Mouse (Mus musculus) yolk sac, embryonic 10.5 days (tissue): ENCODE data around the gene Kazald1.

Experiments used
- DNase-seq: peaks from one replicate; pipeline ENCODE4 v3.0.0-alpha.2; 2017; ENCODE audit warnings: low spot score

Gene Kazald1

DNA sequence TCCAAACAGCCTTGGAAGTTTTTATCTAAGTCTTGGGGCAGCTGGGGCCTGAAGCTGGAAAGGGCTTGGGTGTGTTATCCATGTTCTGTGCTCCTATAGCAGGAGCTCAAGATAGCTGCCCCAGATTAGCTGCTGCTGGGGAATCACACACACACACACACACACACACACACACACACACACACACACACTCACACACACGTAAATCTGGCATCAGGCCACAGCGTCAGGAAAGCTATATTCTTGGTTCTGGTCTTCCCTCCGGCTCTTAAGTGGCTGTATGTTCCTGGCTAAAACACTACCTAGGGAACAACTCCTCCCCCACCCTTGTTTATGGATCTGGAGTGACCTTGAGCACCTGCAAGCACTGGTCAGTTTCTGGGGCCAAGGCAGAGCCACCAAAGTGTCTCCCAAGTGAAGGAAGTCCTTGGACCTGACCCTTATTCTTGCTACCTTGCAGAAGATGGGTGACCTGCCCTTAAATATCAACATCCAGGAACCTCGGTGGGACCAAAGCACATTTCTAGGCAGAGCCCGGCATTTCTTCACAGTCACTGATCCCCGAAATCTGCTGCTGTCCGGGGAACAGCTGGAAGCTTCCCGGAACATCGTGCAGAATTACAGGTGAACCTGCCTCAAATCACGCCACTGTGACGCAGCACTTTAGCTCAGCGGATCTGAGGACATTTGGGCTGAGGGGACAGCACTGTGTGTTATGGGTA is 26.2 kb upstream of the Kazald1 start:
- DNase-seq, result no peak

DNA sequence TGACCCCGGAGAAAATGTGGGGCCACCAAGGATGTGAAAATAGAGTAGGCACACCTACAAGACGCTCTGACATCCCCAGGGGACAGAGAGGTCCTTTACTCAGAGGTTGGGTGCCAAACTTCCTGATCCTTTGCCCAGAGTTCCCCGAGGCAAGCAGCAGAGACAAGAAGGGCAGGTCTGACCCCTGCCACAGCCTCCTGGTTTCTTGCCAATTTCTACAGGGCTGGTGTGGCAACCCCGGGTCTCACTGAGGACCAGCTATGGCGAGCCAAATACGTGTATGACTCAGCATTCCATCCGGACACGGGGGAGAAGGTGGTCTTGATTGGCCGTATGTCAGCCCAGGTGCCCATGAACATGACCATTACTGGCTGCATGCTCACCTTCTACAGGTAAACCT is 25.5 kb upstream of the Kazald1 start:
- DNase-seq, result no peak

DNA sequence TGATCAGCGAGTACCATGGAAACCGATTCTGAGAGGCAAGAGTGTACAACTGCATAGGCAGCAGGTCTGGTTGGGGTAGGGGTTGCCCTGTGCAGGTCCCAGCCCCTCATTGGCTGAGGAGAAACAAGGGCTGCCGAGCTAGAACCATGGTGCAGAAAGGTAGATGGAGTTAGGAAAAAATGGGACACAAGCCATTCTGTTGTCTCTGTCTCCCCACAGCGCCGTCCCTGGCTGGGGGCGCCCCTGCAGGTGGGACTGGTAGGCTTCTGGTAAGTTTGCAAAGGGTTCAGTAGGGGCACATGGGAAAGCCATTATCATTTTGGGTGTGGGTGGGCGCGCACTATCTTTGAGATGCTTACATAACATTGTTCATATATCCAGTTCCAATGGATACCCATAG is 21.6 kb upstream of the Kazald1 start:
- DNase-seq, result no peak

DNA sequence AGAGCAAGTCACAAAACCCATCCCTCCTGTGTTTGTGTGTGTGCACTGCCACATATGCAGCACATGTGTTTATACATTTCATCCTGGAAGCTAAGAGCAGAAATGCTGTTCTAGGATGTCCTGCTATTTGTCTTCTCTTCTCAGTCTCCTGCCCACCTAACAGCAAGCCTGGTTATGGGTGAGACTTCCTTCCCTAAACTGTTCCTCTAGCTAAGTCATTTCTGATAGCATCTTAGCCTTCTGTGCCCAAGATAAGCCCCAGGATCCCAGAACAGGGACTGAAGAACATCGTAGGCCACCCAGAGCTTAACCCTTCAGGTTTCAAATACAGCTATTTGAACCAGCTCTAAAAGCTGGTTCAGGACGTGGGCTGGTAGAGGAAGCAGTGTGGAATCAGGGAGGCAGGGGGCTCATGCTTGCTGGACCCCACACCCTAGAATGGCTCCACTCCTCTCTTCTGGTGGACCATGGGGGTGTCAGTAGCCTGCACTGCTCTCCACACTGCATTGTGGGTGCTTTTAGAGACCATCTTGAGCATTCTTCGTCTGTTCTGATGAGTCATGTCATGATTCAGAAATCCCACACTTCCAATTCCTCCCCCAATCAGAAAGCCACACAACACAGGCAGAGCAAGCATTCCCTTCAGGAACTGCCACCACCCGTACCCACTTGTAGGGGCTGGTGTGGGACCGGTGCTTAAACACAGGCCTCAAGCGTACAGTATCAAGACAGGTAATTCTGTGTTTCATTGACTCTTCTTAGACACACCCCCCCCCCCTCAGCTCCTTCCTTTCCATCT is 19.9 kb upstream of the Kazald1 start:
- no peak for DNase-seq

DNA sequence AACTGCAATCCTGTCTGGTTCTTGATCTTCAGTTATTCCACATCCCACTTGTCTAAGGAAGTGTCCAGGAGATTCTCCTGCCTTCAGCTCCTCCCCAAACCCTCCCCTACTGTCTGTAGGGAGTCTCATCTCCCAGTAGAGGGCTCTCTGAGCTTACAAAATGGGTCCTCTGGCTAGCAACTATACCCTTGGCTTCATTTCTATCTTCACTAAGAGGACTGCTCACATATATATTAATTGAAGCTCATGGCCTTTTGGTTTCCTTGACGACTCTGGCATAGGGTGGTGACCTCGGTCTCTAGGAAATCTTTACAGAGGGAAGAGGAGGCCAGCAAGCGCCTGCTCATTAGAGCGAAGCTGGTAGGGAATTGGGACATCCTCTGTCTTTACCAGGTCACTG is 18.7 kb upstream of the Kazald1 start:
- DNase-seq, result no peak

DNA sequence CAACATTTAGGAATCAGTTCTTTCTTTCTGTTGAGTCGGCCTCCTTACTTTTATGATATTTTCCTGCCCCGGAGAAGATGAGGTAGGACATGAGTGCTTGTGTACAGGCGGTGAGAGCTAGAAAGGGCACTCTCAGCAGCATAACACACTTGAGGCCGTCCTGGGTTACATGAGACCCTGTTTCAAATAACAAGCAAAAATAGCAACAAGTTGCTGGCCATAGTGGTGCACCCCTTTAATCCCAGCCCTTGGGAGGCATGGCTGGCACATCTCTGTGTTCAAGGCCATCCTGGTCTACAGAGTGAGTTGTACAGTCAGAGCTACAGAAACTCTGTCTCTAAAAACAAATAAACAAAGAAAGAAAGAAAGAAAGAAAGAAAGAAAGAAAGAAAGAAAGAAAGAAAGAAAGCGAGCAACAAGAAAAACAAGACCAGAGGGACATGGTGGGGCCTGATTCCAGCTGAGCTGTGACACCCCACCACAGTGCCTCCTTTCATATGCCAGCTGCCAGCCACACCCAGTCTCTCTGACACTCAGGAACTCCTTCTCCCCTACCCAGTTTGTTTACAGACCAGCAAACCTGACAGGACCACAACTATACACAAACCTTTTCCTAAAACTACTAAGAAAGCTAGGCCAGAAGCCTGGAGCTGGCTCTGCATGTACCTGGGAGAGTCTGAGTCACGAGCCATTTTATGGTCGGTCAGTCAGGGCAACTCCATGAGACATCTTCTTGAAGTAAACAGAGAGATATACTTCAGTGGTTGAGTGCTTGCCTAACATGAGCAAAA is 17.9 kb upstream of the Kazald1 start:
- no peak for DNase-seq

DNA sequence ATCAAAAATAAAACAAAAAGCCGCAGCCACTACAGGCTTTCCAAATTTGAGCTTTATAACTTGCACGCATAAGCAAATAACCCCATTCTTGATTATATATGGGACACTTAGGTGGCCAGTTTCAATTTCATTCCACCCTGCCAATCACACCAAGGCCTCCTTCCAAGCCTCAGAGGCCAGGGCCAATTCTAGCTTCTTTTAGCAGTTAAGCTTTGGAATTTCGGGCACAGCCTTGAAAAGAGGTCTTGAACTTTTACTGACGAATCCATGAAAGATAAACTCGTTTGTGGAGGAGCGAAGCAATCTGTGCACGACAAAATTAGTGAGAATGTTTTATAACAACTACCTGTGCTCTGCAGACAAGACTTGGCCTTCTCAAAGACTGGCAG is 17.3 kb upstream of the Kazald1 start:
- DNase-seq, result no peak

DNA sequence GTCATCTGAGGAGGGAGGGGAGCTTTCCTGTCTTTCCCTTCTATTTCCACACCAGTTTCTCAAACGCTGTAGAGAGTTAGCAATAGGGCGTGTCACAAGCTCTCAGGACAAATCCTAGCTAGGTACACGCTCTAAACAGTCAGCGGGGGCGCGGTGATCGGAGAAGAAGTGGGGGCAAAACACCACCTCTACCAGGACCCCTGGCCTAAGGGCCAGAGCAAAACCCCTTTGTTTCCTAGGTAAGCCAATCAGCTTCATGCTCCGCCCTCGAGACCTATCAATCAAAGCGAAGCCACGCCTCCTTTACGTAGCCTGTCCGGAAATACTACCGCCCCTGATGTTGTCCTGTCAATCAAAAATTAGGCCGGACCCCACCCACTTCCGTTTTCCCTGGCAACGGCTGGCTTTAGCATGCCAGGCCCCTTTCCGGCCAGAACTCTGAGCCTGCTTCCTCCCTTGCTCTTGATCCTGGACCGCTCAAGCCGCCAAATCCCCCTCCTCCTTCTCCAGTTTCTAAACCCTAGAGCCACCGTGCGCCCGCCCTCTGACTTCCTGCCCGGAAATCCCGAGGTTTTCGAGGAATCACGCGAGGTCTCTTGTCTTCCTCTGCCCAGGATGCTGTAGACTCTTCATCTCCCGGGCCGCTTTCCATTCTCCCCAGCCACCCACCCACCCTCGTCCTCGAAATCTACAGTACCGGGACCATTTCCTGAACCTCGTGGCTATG is 16.8 kb upstream of the Kazald1 start:
- DNase-seq, result peak; percentile 98

DNA sequence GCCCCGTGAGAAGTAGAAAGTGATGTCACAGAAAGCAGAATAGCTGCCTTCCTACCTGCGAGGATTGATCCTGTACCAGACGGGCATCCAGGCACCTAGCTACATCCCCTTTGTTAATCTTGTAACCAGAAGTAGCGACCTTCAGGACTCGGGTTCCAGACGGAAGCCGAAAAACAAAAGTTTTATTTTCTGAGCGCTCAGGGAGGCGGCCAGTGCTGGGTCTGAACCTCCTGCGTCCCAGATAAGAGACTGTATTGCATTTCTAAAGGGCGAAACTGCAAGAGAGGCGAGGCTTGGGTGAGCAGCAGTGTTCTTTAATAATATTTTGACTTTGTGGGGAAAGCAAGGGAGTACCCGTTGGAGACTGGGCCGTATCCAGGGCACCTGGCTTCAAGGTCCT is 16.2 kb upstream of the Kazald1 start:
- no peak for DNase-seq

DNA sequence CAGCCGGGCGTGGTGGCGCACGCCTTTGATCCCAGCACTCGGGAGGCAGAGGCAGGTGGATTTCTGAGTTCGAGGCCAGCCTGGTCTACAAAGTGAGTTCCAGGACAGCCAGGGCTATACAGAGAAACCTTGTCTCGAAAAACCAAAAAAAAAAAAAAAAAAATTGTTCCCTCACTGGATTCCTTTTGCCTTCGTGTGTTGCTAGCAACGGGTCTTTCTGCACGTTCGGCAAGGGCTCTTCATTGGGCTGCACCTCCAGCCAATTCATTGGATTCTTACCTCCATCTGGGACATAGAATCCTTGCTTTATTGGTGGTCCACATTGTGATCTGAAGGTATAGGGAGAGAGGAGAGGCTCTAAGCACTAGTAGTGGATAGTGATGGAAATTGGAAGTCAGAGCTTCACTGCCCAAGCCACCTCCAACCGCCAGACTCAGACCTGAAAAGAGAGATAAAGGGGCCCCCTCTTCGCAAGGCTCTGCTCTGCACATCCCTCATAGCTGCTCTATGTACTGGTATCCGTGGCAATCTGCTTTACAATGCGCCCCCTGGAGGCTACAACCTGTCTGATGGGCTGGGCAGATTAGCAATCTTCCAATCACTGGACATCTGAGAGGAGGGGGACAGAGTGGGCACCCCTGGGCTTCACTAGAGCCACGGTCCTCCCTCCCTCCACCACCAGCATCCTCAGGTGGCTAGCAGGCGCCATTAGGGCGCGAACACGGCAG is 11.3 kb upstream of the Kazald1 start:
- no peak for DNase-seq

DNA sequence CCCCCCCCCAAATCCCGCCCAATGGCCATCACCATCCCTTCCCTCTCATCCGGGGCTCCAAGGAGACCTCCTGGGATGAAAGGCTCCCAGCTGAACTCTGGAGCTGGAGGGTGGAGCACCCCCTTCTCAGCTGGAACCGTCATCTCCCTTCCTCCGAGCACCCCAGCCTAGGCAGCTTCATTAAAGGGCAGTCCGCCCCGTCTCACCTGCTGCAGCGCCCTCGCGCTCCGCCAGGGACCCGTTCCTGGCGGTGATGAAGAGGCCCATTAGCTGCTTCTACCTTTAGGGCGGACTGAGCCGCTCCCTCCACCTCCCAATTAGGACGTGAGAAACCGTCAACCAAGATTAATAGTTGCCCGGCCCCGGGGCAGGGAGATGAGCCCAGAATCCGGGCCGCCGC is 9.8 kb upstream of the Kazald1 start:
- no peak for DNase-seq

DNA sequence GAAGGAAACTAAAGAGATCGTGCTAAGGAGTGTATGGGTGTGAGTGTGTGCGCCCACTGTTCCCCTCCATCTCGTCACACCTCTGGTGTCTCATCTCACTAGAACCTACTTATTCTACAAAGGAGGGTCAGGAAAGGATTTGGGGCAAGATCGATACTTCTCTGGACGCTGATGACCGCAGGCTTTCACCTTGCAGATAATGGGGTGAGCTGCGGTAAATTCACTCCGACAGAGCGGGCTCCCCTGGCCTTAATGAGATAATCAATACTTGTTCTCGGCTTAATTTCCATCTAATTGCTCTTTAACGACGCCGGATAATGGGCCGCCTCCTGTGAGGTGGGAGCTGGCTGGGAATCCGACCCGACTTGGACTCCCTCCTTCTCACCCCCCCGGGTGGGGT is 7.9 kb upstream of the Kazald1 start:
- no peak for DNase-seq

DNA sequence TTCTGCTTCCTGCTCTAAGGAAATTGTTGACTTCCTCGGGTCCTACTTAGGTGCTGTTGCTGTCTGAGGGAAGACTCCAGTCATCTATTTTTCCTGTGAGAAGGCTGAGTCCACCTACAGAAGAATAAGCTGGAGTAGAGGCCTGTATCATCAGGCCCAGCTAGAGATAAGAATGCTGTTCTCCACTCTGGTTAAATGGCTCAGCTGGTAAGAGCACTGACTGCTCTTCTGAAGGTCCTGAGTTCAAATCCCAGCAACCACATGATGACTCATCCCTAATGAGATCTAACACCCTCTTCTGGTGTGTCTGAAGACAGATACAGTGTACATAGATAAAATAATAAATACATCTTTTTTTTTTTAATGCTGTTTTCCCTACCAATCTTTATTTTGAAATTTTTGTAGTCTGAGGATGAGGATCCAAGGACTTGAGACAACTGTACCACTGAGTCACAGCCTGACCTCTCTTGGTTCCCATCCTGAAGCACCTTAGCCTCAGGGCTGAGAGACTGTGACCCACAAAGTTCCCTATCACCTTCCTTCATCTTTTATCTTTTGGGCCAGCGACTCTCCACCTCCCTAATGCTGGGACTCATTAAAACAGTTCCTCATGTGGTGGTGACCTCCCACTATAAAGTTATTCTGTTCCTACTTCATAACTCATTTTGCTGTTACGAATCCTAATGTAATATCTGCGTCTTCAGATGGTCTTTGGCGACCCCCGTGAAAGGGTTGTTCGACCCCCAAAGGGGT is 7.1 kb upstream of the Kazald1 start:
- no peak for DNase-seq

DNA sequence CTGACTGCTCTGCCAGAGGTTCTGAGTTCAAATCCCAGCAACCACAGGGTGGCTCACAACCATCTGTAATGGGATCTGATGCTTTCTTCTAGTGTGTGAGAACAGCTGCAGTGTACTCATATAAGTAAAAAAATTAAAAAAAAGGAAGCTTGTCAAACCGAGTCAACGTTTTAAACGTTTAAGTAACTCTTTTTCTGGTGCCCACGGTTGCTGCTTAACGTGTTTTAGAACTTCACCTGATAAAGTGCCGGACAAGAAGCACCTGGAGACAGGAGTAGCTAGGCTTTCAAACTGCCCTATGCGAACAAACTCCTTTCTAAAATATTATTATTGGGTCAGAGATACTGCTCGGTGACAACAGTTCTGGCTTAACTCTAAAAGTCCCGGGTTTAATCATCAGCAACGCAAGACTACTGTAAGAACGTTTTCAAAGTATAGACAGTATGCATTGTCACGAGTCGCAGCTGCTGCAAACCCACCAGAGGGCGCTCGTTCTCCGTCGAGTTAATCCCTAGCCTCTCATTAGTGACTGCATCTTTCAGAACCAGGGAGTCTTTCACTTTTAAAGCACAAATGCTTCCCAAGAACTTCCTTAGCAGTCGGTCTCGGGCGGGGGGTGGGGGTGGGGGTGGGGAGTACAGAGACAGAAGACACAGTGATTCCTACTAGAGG is 1.0 kb upstream of the Kazald1 start:
- peak; percentile 66 for DNase-seq

DNA sequence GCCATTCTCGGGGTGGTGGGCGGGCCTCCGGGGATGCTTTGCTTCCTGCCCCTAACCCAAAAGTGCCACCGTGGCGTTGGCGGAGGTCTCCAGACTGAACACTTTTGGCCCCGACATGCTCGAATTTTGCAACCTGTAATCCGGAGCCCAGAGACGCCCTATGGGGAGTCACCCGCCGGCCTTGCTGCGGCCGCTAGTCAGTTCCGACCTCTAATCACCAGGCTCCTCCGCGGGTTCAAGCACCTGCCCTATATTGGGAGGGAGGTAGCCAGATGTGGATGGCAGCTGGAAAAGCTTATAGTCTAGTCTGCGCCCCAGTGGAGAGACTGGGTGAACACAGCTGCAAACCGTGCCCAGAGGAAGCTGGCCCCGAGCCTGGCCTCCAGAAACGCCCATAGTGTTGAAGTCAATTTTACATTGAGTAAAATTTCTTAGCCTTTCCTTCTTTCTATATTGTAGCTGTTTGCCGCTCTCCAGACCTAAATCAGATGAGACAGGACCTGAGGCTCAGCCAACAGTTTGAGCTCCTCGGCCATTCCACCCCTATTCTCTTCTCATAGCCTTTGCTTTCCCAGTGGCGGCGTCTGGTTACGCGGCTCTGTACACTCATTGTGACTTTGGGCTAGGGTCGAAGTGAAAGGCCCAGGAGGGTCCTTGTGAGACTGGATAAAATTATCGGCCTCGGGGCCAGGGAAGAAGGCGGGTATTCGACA is 438 bp downstream of the Kazald1 start:
- no peak for DNase-seq

DNA sequence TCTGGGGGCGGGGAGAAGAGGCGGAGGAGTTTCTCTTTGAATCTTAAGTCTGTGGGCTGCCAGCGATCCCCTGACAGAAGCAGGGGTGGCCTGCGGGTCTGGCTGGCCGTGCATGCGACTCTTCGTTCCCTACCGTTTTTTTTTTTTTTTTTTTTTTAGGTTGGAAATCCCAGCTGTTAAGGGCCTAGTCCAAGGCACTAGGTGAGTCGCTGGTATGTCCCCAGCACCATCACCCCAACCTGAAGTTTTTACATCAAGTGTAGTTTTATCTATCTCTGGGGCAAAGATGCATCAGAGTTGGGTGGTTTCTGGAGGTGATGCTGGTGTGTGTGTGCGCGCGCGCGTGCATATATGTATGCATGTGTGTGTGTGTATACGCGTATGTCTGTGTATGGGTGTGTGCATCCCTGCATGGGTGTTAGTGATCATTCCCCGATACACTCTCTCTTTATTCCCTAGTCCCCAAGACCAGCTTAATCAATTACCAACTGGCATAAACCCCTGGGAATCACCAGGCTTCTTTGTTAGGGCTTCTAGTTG is 1.1 kb downstream of the Kazald1 start:
- DNase-seq, result no peak

DNA sequence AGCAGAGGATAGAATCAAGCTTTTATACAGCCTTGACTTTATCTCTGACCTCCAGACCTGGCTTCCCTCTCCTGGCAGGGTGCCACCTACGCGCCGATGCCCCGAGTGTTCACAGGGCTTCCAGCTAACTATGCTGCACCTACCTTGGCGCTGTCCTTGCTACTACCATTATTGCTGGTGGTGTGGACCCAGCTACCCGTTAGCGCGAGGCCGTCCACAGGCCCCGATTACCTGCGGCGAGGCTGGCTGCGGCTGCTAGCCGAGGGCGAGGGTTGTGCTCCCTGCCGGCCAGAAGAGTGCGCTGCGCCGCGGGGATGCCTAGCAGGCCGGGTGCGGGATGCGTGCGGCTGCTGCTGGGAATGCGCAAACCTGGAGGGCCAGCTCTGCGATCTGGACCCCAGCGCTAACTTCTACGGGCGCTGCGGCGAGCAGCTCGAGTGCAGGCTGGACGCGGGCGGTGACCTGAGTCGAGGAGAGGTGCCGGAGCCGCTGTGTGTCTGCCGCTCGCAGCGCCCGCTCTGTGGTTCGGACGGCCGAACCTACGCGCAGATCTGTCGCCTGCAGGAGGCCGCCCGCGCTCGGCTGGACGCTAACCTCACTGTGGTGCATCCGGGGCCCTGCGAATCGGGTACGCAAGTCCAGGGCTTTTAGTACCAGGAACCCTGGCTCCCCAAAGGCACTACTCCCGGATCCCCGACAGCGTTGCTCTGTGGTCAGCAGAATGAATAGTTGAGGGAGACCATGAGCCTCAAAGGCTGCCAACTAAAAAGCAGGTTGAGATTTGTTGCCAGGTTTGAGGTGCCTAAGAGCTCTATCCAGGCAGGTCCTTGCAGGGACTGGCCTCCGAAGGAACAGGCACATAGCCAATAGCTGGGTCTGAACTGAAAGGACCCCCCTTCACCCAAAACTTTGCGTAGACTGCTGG is 1.8 kb downstream of the Kazald1 start:
- no peak for DNase-seq
